Mouse (Mus musculus) bone marrow macrophage, adult 2 months (primary cell): ENCODE data around the gene Ext2.

Experiments used
- CTCF ChIP-seq: IDR thresholded peaks from 2 replicates; pipeline ENCODE4 v1.5.1; 2012; ENCODE audit warnings: low read depth, mild to moderate bottlenecking, low read length, moderate library complexity
- POLR2A ChIP-seq: IDR thresholded peaks from 2 replicates; pipeline ENCODE4 v1.6.1; 2012; ENCODE audit warnings: mild to moderate bottlenecking, low read depth, low read length, borderline replicate concordance

DNA sequence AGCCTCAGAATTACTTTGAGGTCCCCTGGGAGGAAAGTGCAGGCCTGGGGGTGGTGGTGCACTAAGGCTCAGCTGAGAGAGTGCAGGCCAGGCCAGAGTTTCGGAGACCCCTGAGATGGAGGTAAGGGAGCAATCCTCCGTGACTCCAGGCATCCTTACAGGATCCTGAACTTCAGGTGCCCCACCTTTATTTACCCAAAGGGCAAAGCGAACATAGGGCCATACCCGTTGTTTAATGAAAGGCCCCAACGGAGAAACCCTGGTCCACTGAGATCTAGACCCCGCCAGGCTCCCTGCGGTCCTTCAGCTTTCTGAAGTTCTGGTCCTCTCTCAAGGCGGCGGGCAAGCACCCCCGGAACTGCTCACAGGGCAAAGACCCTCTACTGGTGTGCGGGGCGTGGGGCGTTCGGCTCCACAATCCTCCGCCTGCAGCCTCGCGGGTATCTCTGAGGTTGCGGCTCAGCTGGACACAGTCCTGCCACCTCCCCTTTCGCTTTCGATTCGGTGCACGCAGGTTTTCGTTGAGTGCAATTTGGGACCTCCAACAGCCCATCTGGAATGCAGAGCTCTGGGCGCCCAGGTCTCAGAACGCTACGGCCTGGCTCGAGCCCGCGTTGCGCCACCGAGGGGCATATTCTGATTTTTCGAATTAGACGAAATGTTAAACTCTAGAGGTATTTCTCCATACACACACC, 176.6 kb downstream of the Ext2 start:
- TF ChIP-seq POLR2A (no peak), CTCF (no peak)
